Mouse (Mus musculus) monocyte, adult 2 months (primary cell): ENCODE measurements around the gene Rai2.
"Not testable (repeated sequence)": the region's sequence is repeated elsewhere in the genome, so short reads cannot be mapped to it uniquely, and the experiment has no call there.

Experiments used
- DNase-seq, 2 experiments: peaks; one replicate each; pipeline ENCODE4 v3.0.0; 2022; ENCODE audit warnings: low spot score in 2 of 2, low read depth in 1 of 2

Gene Rai2

GRCm38 (mm10) chrX:161826186-161826585 lies 109.3 kb downstream of the Rai2 start:
- not testable (repeated sequence) for DNase-seq
